Mouse (Mus musculus) testis, adult 2 months (tissue): ENCODE data around the gene Lrp11. TPM values are rescaled to one million over a fixed set of nuclear protein-coding genes. Genes with fewer than 3 reads are reported as not detected.

Experiments used
- H3K27ac ChIP-seq: fragments of 200-500 bp; 2 replicates; pipeline ENCODE4 v1.5.1; 2012; ENCODE audit warnings: low read depth, low read length; ENCODE audit not compliant: control insufficient read depth, insufficient read depth
- H3K27me3 ChIP-seq: fragments of 200-500 bp; 2 replicates; pipeline ENCODE4 v1.6.1; 2012; ENCODE audit warnings: mild to moderate bottlenecking, low read length, moderate library complexity; ENCODE audit not compliant: control insufficient read depth, insufficient read depth
- H3K36me3 ChIP-seq: fragments of 200-500 bp; 2 replicates; pipeline ENCODE4 v1.6.1; 2012; ENCODE audit warnings: mild to moderate bottlenecking, low read length; ENCODE audit not compliant: control insufficient read depth, insufficient read depth
- H3K4me1 ChIP-seq: fragments of 200-500 bp; 2 replicates; pipeline ENCODE4 v1.6.1; 2012; ENCODE audit warnings: low read length; ENCODE audit not compliant: control insufficient read depth, insufficient read depth
- H3K4me3 ChIP-seq: fragments of 200-500 bp; 2 replicates; pipeline ENCODE4 v1.5.1; 2012; ENCODE audit warnings: low read depth, mild to moderate bottlenecking, low read length, moderate library complexity, mixed read lengths; ENCODE audit not compliant: control insufficient read depth
- CTCF ChIP-seq: fragments of 200-500 bp; IDR thresholded peaks from 2 replicates; pipeline ENCODE4 v1.5.1; 2012; ENCODE audit warnings: low read depth, mild to moderate bottlenecking, inconsistent platforms, low read length, moderate library complexity; ENCODE audit not compliant: control insufficient read depth, insufficient read depth, insufficient replicate concordance
- POLR2A ChIP-seq: fragments of 200-500 bp; IDR thresholded peaks from 2 replicates; pipeline ENCODE4 v1.6.1; 2012; ENCODE audit warnings: low read depth, mild to moderate bottlenecking, inconsistent platforms, low read length, moderate library complexity; ENCODE audit not compliant: control insufficient read depth
- polyA plus RNA-seq: library from polyadenylated mRNA; depleted of rRNA; stranded (reverse); fragments of >200 nt; gene quantifications from 2 replicates; pipeline ENCODE4 v1.2.3, GENCODE M21; 2012

Gene Lrp11
- polyA plus RNA-seq, 1 experiment, result 3.1 TPM

DNA sequence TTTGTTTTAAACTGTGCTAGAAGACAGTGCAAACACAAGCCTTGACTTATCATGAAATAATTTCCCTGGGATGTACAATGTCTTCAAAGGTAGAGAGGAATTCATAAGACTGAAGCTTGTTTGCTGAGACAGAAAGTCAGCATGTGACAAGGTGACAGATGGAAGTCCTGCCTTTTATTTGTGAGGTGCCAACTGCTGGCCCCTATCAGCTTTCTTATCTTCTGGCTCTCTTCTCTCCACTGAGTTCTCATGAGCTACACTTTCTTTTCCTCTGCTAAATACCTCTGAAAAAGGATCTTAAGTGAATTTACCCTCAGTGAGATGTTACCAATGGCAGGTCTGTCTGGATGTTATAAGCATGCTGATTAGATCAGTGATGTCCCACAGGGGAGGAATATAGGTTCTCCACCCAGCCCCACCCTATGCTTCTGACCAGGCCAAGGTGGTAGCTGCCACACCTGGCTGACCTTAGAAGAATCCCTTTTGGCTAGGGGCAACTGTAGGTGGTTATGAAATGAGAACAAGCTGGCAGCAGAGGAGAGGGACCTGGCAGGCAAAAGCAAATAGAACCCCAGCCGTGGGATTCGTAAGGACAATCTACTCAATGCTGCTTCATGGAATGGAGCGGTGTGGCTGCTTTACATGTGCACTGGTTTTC lies 34.4 kb downstream of the Lrp11 start:
- H3K4me1 ChIP-seq, result no peaks in the 10 kb centered on the region
- no peak overlapping the region for H3K27ac ChIP-seq
- TF ChIP-seq POLR2A (no peak), CTCF (no peak)
- H3K4me3 ChIP-seq, result no peak overlapping the region
- no peaks in the 10 kb centered on the region for H3K36me3 ChIP-seq
- H3K27me3 ChIP-seq, result no peaks in the 10 kb centered on the region

DNA sequence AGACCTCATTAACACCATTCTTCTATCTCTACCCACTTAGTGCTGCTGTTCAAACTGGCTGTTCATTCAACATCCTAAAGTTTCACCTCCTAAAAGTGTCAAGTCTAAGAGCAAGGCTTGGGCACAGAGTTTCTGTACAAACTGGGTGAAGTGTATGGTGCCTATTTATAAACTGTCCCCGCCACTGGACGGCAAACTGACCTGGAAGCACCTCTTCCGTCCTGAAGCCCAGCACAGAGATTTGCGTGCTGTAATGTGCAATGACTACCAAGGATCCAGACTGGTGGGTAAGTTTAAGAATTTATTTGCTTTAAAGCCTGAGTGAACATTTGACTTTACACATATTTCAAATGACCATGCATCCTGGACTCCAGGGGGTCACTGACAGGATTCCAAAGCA lies 39.5 kb downstream of the Lrp11 start:
- Histone ChIP-seq H3K27me3 (no peaks in the 10 kb centered on the region), H3K4me3 (no peak overlapping the region), H3K27ac (no peak overlapping the region), H3K36me3 (peaks cover 2% of the 10 kb centered on the region), H3K4me1 (no peaks in the 10 kb centered on the region)
- no peak for TF ChIP-seq POLR2A
- TF ChIP-seq CTCF, result no peak

DNA sequence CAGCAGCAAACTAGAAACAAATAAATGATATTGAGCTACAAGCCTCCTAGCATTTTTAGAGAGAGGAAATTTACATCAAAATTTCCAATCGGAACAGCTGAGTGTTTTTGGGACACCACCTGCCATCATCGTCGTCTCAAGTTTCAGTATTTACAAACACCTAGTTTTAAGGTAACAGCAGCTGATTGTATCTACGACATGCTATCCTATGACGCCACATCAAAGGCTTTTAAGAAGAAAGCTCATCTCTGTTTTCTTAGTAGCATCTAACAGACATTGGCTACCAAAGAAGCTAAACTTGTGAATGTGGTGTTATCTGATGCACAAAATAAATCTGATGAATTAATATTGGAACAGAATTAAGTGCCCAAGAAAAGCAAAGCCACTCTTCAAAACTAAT lies 40.7 kb downstream of the Lrp11 start:
- Histone ChIP-seq H3K27ac (no peak overlapping the region), H3K36me3 (peaks cover 2% of the 10 kb centered on the region), H3K27me3 (no peaks in the 10 kb centered on the region), H3K4me1 (no peaks in the 10 kb centered on the region), H3K4me3 (no peak overlapping the region)
- TF ChIP-seq POLR2A (no peak), CTCF (no peak)

DNA sequence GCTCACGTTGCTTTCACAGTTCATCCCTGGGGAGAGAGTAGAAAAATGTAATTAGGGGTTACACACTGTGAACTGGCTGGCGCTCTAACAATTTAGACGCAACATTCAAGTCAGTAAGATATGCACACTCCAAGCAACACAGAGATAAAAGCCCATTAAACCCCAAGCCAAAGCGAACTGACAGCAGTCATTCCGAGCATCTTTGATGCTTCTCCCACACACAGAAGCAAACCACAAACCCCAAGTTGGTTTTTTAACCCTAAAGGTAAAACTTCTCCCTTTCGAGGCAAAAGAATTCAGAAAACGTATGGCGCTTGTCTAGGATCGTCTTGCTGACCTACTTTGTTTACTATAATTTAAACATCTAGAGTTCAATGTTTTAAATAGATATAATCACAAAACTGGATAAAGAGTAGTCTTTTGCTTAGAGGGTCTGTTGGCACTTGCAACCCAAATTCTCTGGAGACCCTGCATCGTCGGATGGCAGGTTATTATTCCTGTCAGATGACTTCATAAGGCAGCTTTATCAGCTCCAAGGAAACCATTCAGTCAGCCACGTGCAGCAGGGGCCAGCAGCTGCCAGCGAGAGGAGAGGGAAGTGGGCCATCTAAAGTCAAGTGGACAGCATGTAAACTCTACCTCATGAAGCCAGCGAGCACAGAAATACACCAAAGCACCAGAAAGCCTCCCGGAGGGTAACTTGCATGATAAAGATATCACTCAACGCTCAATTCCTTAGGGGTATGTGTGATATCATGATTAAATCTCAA lies 41.5 kb downstream of the Lrp11 start:
- Histone ChIP-seq H3K4me3 (peak overlapping the region; percentile 49), H3K36me3 (peaks cover 2% of the 10 kb centered on the region), H3K27ac (peak overlapping the region; percentile 75), H3K27me3 (no peaks in the 10 kb centered on the region), H3K4me1 (no peaks in the 10 kb centered on the region)
- TF ChIP-seq POLR2A (no peak; the same call in 1 of the 2 replicates), CTCF (no peak)

- no peak overlapping the region for H3K27ac ChIP-seq
- no peak overlapping the region for H3K4me3 ChIP-seq
- H3K4me1 ChIP-seq, result no peaks in the 10 kb centered on the region
- H3K27me3 ChIP-seq, result no peaks in the 10 kb centered on the region
- peaks cover 1% of the 10 kb centered on the region for H3K36me3 ChIP-seq
- TF ChIP-seq POLR2A (no peak), CTCF (no peak)
Observed at GRCm38 (mm10) chr10:7640366-7640765, 50.8 kb downstream of the Lrp11 start.

- Histone ChIP-seq H3K4me1 (no peaks in the 10 kb centered on the region), H3K4me3 (no peak overlapping the region), H3K27ac (no peak overlapping the region), H3K27me3 (no peaks in the 10 kb centered on the region), H3K36me3 (peaks cover 1% of the 10 kb centered on the region)
- TF ChIP-seq CTCF (no peak), POLR2A (no peak)
Observed at GRCm38 (mm10) chr10:7645911-7646310, 56.3 kb downstream of the Lrp11 start.

DNA sequence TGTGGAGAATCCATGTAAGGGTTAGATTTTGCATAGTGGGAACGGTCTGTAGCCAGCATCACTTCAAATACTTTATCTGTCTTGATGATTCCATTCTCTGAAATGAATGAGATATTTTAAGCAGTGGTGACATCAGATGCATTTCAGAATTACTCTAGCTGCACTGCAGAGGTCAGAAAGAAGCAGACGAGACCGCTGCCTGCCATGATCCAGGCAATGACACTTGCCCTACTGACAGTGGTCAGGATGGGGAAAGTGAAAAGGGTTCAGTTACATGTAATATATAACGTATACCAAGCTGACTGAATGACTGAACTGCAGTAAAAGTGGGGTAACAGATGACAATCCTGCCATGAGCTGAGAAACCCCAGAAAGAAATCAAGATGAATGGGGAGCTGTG lies 59.5 kb downstream of the Lrp11 start:
- TF ChIP-seq POLR2A (no peak), CTCF (no peak)
- Histone ChIP-seq H3K27me3 (no peaks in the 10 kb centered on the region), H3K4me3 (no peak overlapping the region), H3K27ac (no peak overlapping the region), H3K4me1 (no peaks in the 10 kb centered on the region), H3K36me3 (no peaks in the 10 kb centered on the region)
